Mouse (Mus musculus) erythroblast, embryonic 14.5 days (primary cell): ENCODE measurements around the gene Tm6sf2. TPM values are rescaled to one million over a fixed set of nuclear protein-coding genes. Genes with fewer than 3 reads are reported as not detected.

Source experiments
- H3K27me3 ChIP-seq: 2 replicates; pipeline ENCODE4 v1.6.1; 2012; ENCODE audit warnings: inconsistent platforms; ENCODE audit not compliant: control insufficient read depth
- H3K36me3 ChIP-seq: 2 replicates; pipeline ENCODE4 v1.6.1; 2012; ENCODE audit warnings: mild to moderate bottlenecking, inconsistent platforms; ENCODE audit not compliant: control insufficient read depth
- H3K4me1 ChIP-seq: 2 replicates; pipeline ENCODE4 v1.6.1; 2012; ENCODE audit warnings: inconsistent platforms; ENCODE audit not compliant: control insufficient read depth
- H3K4me3 ChIP-seq: replicated peaks from 2 replicates; pipeline ENCODE3; 2012; ENCODE audit warnings: moderate library complexity, mild to moderate bottlenecking, inconsistent platforms
- H3K9me3 ChIP-seq: 2 replicates; pipeline ENCODE4 v1.6.1; 2012; ENCODE audit warnings: low read length, inconsistent platforms, mixed read lengths; ENCODE audit not compliant: control insufficient read depth
- GATA1 ChIP-seq: IDR thresholded peaks from 2 replicates; pipeline ENCODE4 v1.6.1; 2012; ENCODE audit warnings: low read length, inconsistent platforms, mixed read lengths
- TAL1 ChIP-seq: IDR thresholded peaks from 3 replicates; pipeline ENCODE4 v1.6.1; 2012; ENCODE audit warnings: low read length, inconsistent platforms, mixed read lengths
- polyA plus RNA-seq: library from polyadenylated mRNA; stranded (reverse); fragments of >175 nt; gene quantifications from 2 replicates; pipeline ENCODE4 v1.2.3, GENCODE M21; 2012

Gene Tm6sf2
- polyA plus RNA-seq, 1 experiment, result not detected

GRCm38 (mm10) chr8:70057721-70058120 lies 15.0 kb upstream of the Tm6sf2 start:
- Histone ChIP-seq H3K4me3 (no peak overlapping the region), H3K4me1 (no peaks in the 10 kb centered on the region), H3K9me3 (no peaks in the 10 kb centered on the region), H3K36me3 (peaks cover 91% of the 10 kb centered on the region), H3K27me3 (no peaks in the 10 kb centered on the region)
- TF ChIP-seq GATA1, result no peak
- no peak for TF ChIP-seq TAL1

- H3K9me3 ChIP-seq, result no peaks in the 10 kb centered on the region
- H3K27me3 ChIP-seq, result 0 out of 2 replicates have a peak, but pooled peaks cover 2% of the 10 kb centered on the region
- TF ChIP-seq TAL1, result no peak
- no peak for TF ChIP-seq GATA1
- H3K36me3 ChIP-seq, result peaks cover 49% of the 10 kb centered on the region
- H3K4me3 ChIP-seq, result no peak overlapping the region
- peaks cover 13% of the 10 kb centered on the region for H3K4me1 ChIP-seq
These were observed 786 bp upstream of the Tm6sf2 start for GRCm38 (mm10) chr8:70071836-70072440.

- peaks cover 13% of the 10 kb centered on the region for H3K4me1 ChIP-seq
- H3K9me3 ChIP-seq, result no peaks in the 10 kb centered on the region
- H3K36me3 ChIP-seq, result peaks cover 40% of the 10 kb centered on the region
- no peak for TF ChIP-seq GATA1
- no peak for TF ChIP-seq TAL1
- H3K4me3 ChIP-seq, result peak overlapping the region; percentile 39
- H3K27me3 ChIP-seq, result 0 out of 2 replicates have a peak, but pooled peaks cover 2% of the 10 kb centered on the region
These were observed 396 bp downstream of the Tm6sf2 start for GRCm38 (mm10) chr8:70073120-70073519.

GRCm38 (mm10) chr8:70073682-70074081 lies 958 bp downstream of the Tm6sf2 start:
- TF ChIP-seq TAL1, result no peak
- TF ChIP-seq GATA1, result no peak
- H3K4me3 ChIP-seq, result no peak overlapping the region
- peaks cover 35% of the 10 kb centered on the region for H3K36me3 ChIP-seq
- no peaks in the 10 kb centered on the region for H3K9me3 ChIP-seq
- 0 out of 2 replicates have a peak, but pooled peaks cover 2% of the 10 kb centered on the region for H3K27me3 ChIP-seq
- H3K4me1 ChIP-seq, result peaks cover 13% of the 10 kb centered on the region

- Histone ChIP-seq H3K4me3 (no peak overlapping the region), H3K36me3 (no peaks in the 10 kb centered on the region), H3K27me3 (peaks cover 60% of the 10 kb centered on the region), H3K4me1 (no peaks in the 10 kb centered on the region), H3K9me3 (no peaks in the 10 kb centered on the region; the same call in 1 of the 2 replicates)
- TF ChIP-seq GATA1 (no peak), TAL1 (no peak)
These were observed 9.3 kb downstream of the Tm6sf2 start for GRCm38 (mm10) chr8:70081976-70082375.

GRCm38 (mm10) chr8:70083285-70083684 lies 10.6 kb downstream of the Tm6sf2 start, which contains the start of gene Hapln4:
Hapln4 (plus strand) TSS chr8:70083457.
- H3K36me3 ChIP-seq, result no peaks in the 10 kb centered on the region
- H3K4me3 ChIP-seq, result peak within 1 kb of the TSS; percentile 13
- H3K9me3 ChIP-seq, result no peaks in the 10 kb centered on the region; the same call in 1 of the 2 replicates
- H3K27me3 ChIP-seq, result peaks cover 73% of the 10 kb centered on the region
- no peaks in the 10 kb centered on the region for H3K4me1 ChIP-seq
- TF ChIP-seq TAL1 (no peak), GATA1 (no peak)

GRCm38 (mm10) chr8:70084191-70085065 lies 11.7 kb downstream of the Tm6sf2 start:
- no peaks in the 10 kb centered on the region; the same call in 1 of the 2 replicates for H3K9me3 ChIP-seq
- H3K36me3 ChIP-seq, result no peaks in the 10 kb centered on the region
- no peaks in the 10 kb centered on the region for H3K4me1 ChIP-seq
- H3K27me3 ChIP-seq, result peaks cover 83% of the 10 kb centered on the region
- peak overlapping the region; percentile 13 for H3K4me3 ChIP-seq
- TF ChIP-seq GATA1, result no peak
- TF ChIP-seq TAL1, result no peak

GRCm38 (mm10) chr8:70086151-70086550 lies 13.4 kb downstream of the Tm6sf2 start:
- no peak overlapping the region for H3K4me3 ChIP-seq
- H3K36me3 ChIP-seq, result no peaks in the 10 kb centered on the region
- H3K4me1 ChIP-seq, result no peaks in the 10 kb centered on the region
- peaks cover 92% of the 10 kb centered on the region for H3K27me3 ChIP-seq
- no peaks in the 10 kb centered on the region; the same call in 1 of the 2 replicates for H3K9me3 ChIP-seq
- TF ChIP-seq TAL1, result no peak

- H3K4me1 ChIP-seq, result no peaks in the 10 kb centered on the region
- no peak overlapping the region for H3K4me3 ChIP-seq
- H3K9me3 ChIP-seq, result no peaks in the 10 kb centered on the region; the same call in 1 of the 2 replicates
- no peaks in the 10 kb centered on the region for H3K36me3 ChIP-seq
- TF ChIP-seq TAL1, result no peak
- TF ChIP-seq GATA1, result no peak
- H3K27me3 ChIP-seq, result peaks cover 83% of the 10 kb centered on the region
These were observed 14.5 kb downstream of the Tm6sf2 start for GRCm38 (mm10) chr8:70087237-70087636.
